Mouse (Mus musculus): Measurements from ENCODE around the gene Car6. TPM values are rescaled to one million over a fixed set of nuclear protein-coding genes. Genes with fewer than 3 reads are reported as not detected.

Gene Car6
- polyA plus RNA-seq, 1 experiment from 2014 or later = not detected

- Histone ChIP-seq H3K4me2 (no peak overlapping the region), H3K9ac (replicated peaks) (no peak overlapping the region), H3K36me3 (no peaks in the 10 kb centered on the region), H3K4me1 (peaks cover 31% of the 10 kb centered on the region), H3K4me3 (replicated peaks) (no peak overlapping the region), H3K27ac (replicated peaks) (peak overlapping the region; percentile 48), H3K9me3 (replicated peaks) (no peaks in the 10 kb centered on the region), H3K27me3 (replicated peaks) (no peaks in the 10 kb centered on the region)
- WGBS = 42% methylated on average over 6 of the region's 7 CpGs
- ATAC-seq (ENCODE audit: low FRiP score) = peak; percentile 91
These were observed 25.9 kb upstream of the Car6 start for GRCm38 (mm10) chr4:150226818-150227688.

GRCm38 (mm10) chr4:150225700-150226099 lies 24.6 kb upstream of the Car6 start:
- WGBS = 81% methylated on average over 1 of the region's 1 CpGs
- Histone ChIP-seq H3K4me1 (peaks cover 21% of the 10 kb centered on the region; the same call in 1 of the 2 replicates), H3K27me3 (replicated peaks) (no peaks in the 10 kb centered on the region), H3K27ac (replicated peaks) (peak overlapping the region; percentile 48; the same call in 1 of the 2 replicates), H3K4me2 (no peak overlapping the region), H3K9ac (replicated peaks) (no peak overlapping the region), H3K4me3 (replicated peaks) (no peak overlapping the region), H3K36me3 (no peaks in the 10 kb centered on the region), H3K9me3 (replicated peaks) (no peaks in the 10 kb centered on the region)
- ATAC-seq (ENCODE audit: low FRiP score) = no peak

GRCm38 (mm10) chr4:150223830-150224229 lies 22.7 kb upstream of the Car6 start:
- Histone ChIP-seq H3K4me3 (replicated peaks) (no peak overlapping the region), H3K4me1 (peaks cover 18% of the 10 kb centered on the region; the same call in 1 of the 2 replicates), H3K27ac (replicated peaks) (no peak overlapping the region), H3K36me3 (no peaks in the 10 kb centered on the region), H3K9ac (replicated peaks) (no peak overlapping the region), H3K27me3 (replicated peaks) (no peaks in the 10 kb centered on the region), H3K4me2 (no peak overlapping the region), H3K9me3 (replicated peaks) (no peaks in the 10 kb centered on the region)
- 94% methylated on average over 4 of the region's 4 CpGs for WGBS
- ATAC-seq (ENCODE audit: low FRiP score) = no peak

DNA sequence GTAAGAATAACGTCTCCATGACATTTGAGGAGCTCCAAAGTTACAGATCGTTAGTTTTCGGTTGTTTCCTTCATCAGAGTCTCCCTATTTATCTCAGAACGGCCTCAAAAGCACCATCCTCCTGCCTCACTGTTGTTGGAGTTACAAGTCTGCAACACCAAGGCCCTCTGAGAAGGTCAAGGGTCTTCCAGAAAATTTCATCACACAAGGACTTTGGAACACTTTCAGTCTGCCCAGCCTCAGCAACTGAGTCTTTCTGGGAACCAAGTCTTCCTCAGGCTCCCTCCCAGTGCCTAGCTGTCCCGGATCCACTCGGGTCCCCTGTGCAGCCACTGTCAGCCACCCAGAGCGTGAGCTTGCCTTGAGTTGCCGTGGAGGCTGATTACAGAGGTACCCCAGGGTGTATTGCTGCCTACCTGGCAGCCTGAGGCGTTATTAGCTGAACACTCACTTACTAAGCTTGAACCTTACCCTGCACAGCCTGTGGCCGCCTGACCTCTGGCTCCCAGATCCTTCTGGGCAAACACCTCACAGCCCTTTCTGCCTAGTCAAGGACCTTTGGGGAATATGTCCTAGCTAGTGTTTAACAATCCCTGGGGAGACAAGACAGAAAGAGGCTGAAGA lies 20.0 kb upstream of the Car6 start:
- H3K4me1 ChIP-seq = peaks cover 5% of the 10 kb centered on the region; the same call in 1 of the 2 replicates
- no peak overlapping the region for H3K27ac ChIP-seq (replicated peaks)
- H3K4me3 ChIP-seq (replicated peaks) = no peak overlapping the region
- 0 out of 2 replicates have a peak overlapping the region, but pooled peaks have one; percentile 13 for H3K4me2 ChIP-seq
- H3K27me3 ChIP-seq (replicated peaks) = no peaks in the 10 kb centered on the region
- no peak overlapping the region for H3K9ac ChIP-seq (replicated peaks)
- WGBS = 48% methylated on average over 10 of the region's 10 CpGs
- H3K36me3 ChIP-seq = no peaks in the 10 kb centered on the region
- ATAC-seq (ENCODE audit: low FRiP score) = no peak
- H3K9me3 ChIP-seq (replicated peaks) = no peaks in the 10 kb centered on the region

DNA sequence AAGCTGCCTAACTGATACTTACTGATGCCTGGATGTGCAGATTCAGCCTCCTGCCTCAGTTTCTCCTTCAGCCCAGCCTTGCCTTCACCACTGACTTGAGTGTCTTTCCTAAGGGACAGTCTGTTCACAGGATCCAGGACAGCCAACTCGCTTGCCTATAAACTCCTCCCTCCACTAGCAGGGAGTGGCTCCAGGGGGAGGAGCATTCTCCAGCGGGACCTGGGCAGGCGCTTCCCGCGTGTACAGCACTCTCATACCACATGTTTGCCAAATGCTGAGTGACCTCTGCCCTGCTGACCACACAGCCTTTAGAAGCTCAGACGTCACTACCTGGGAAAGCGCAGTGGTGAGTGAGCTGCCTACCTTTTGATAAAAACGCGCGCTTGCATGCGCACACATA lies 19.5 kb upstream of the Car6 start:
- Histone ChIP-seq H3K9me3 (replicated peaks) (no peaks in the 10 kb centered on the region), H3K27me3 (replicated peaks) (no peaks in the 10 kb centered on the region), H3K4me3 (replicated peaks) (no peak overlapping the region), H3K4me1 (peaks cover 5% of the 10 kb centered on the region; the same call in 1 of the 2 replicates), H3K4me2 (0 out of 2 replicates have a peak overlapping the region, but pooled peaks have one; percentile 13), H3K36me3 (no peaks in the 10 kb centered on the region), H3K27ac (replicated peaks) (no peak overlapping the region), H3K9ac (replicated peaks) (no peak overlapping the region)
- WGBS = 31% methylated on average over 11 of the region's 11 CpGs
- ATAC-seq (ENCODE audit: low FRiP score) = no peak

DNA sequence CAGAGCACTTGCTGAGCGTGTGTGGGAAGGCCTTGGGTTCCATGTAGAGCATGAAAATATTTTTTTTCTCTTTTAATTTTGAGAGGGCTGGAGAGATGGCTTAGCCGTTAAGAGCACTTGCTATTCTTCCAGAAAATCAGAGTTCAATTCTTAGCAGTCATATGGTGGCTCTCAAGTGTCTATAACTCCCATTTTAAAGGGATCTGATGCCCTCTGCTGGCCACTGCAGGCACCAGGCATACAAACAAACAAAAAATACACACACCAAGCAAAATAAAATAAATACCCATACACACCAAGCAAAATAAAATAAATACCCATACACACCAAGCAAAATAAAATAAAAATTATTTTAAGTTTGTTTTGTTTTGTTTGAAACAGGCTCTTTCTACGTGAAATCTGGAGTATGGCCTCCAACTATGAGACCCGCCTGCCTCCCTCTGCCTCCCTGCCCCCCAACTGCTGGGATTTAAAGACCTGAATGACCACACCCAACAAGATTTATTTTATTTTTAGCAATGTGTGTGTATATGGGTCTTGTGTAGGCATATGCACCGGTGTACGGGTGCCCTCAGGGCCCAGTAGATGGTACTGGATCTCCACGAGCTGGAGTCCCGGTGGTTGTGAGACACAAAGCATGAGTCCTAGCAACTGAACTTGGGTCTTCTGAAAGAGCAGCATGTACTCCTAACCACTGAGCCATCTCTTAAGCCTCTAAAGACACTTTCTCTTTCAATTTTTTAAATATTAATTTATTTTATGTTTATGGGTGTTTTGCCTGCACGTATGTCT lies 18.6 kb upstream of the Car6 start:
- Histone ChIP-seq H3K9me3 (replicated peaks) (no peaks in the 10 kb centered on the region), H3K36me3 (no peaks in the 10 kb centered on the region), H3K4me3 (replicated peaks) (no peak overlapping the region), H3K9ac (replicated peaks) (no peak overlapping the region), H3K27me3 (replicated peaks) (no peaks in the 10 kb centered on the region), H3K4me1 (peaks cover 4% of the 10 kb centered on the region; the same call in 1 of the 2 replicates), H3K4me2 (no peak overlapping the region), H3K27ac (replicated peaks) (no peak overlapping the region)
- 73% methylated on average over 9 of the region's 9 CpGs for WGBS
- ATAC-seq (ENCODE audit: low FRiP score) = peak; percentile 57; the same call in 1 of the 2 replicates

- Histone ChIP-seq H3K4me2 (no peak overlapping the region), H3K4me1 (peaks cover 6% of the 10 kb centered on the region; the same call in 1 of the 2 replicates), H3K27ac (replicated peaks) (no peak overlapping the region), H3K27me3 (replicated peaks) (no peaks in the 10 kb centered on the region), H3K9ac (replicated peaks) (no peak overlapping the region), H3K4me3 (replicated peaks) (no peak overlapping the region), H3K36me3 (no peaks in the 10 kb centered on the region), H3K9me3 (replicated peaks) (no peaks in the 10 kb centered on the region)
- no peak for ATAC-seq (ENCODE audit: low FRiP score)
- 89% methylated on average over 1 of the region's 1 CpGs for WGBS
These were observed 16.8 kb upstream of the Car6 start for GRCm38 (mm10) chr4:150217935-150218334.

- no peak overlapping the region for H3K4me2 ChIP-seq
- H3K9me3 ChIP-seq (replicated peaks) = no peaks in the 10 kb centered on the region
- 77% methylated on average over 5 of the region's 5 CpGs for WGBS
- no peak overlapping the region for H3K4me3 ChIP-seq (replicated peaks)
- no peaks in the 10 kb centered on the region for H3K27me3 ChIP-seq (replicated peaks)
- ATAC-seq (ENCODE audit: low FRiP score) = no peak
- no peak overlapping the region for H3K27ac ChIP-seq (replicated peaks)
- no peak overlapping the region for H3K9ac ChIP-seq (replicated peaks)
- H3K4me1 ChIP-seq = peaks cover 10% of the 10 kb centered on the region
- no peaks in the 10 kb centered on the region for H3K36me3 ChIP-seq
These were observed 16.0 kb upstream of the Car6 start for GRCm38 (mm10) chr4:150217042-150217554.

DNA sequence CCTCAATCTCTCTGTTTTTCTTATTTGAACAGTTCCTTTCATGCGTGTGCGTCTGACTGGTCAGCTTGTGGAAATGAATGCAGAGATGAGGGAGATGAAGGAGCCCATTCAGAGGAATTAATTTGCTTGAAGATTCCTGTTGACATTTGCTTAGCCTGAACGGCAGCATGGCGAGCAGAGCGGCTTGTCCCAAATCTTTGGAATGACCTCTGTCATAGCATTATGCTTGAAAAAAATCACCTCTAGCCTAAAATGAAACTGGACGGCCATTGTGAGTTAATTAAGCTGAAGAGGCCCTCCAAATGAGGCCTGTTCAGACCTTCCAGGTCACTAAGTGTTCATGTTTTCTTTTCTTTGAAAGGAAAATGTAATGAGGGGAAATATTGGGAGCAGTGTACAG lies 15.3 kb upstream of the Car6 start:
- 48% methylated on average over 6 of the region's 6 CpGs for WGBS
- ATAC-seq (ENCODE audit: low FRiP score) = no peak
- no peak overlapping the region for H3K4me3 ChIP-seq (replicated peaks)

DNA sequence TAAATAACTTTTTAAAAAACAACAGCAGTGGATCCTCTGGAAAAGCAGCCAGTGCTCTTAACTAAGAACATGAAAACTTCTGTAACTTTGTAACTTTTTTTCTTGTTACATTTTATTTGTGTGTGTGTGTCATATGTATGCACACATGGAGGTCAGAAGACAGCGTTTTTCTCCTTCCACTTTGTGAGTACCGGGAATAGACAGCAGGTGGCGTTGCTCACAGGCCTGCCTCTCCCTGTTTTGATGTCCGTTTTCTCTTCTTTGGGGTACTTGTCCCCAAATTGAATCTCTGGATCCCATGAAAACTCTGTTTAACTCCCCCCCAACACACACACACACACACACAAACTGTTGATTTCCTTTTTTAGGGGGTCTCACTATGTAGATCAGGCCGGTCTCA lies 12.8 kb upstream of the Car6 start:
- peaks cover 6% of the 10 kb centered on the region for H3K4me1 ChIP-seq
- no peak overlapping the region for H3K9ac ChIP-seq (replicated peaks)
- H3K4me3 ChIP-seq (replicated peaks) = no peak overlapping the region
- 39% methylated on average over 5 of the region's 5 CpGs for WGBS
- H3K27me3 ChIP-seq (replicated peaks) = no peaks in the 10 kb centered on the region
- no peak for ATAC-seq (ENCODE audit: low FRiP score)
- no peaks in the 10 kb centered on the region for H3K36me3 ChIP-seq
- H3K9me3 ChIP-seq (replicated peaks) = no peaks in the 10 kb centered on the region
- no peak overlapping the region for H3K27ac ChIP-seq (replicated peaks)
- H3K4me2 ChIP-seq = no peak overlapping the region

More for the DNA sequence above, 15.3 kb upstream of the Car6 start:
- Histone ChIP-seq H3K27me3 (replicated peaks) (no peaks in the 10 kb centered on the region), H3K4me1 (peaks cover 10% of the 10 kb centered on the region), H3K9me3 (replicated peaks) (no peaks in the 10 kb centered on the region), H3K36me3 (no peaks in the 10 kb centered on the region), H3K4me2 (no peak overlapping the region), H3K9ac (replicated peaks) (no peak overlapping the region), H3K27ac (replicated peaks) (no peak overlapping the region)

GRCm38 (mm10) chr4:150212553-150212971 lies 11.4 kb upstream of the Car6 start:
- Histone ChIP-seq H3K36me3 (no peaks in the 10 kb centered on the region), H3K4me2 (peak overlapping the region; percentile 51), H3K27me3 (replicated peaks) (no peaks in the 10 kb centered on the region), H3K4me3 (replicated peaks) (peak overlapping the region; percentile 27), H3K4me1 (peaks cover 6% of the 10 kb centered on the region), H3K27ac (replicated peaks) (no peak overlapping the region), H3K9ac (replicated peaks) (peak overlapping the region; percentile 4; the same call in 1 of the 2 replicates), H3K9me3 (replicated peaks) (no peaks in the 10 kb centered on the region)
- 2% methylated on average over 15 of the region's 15 CpGs for WGBS
- ATAC-seq (ENCODE audit: low FRiP score) = no peak
